Mouse (Mus musculus) stomach, embryonic 16.5 days (tissue): ENCODE results near the gene Gas8. TPM values are rescaled to one million over a fixed set of nuclear protein-coding genes. Genes with fewer than 3 reads are reported as not detected.
A peak's percentile ranks its signal among the peaks of the same experiment; 100 is the strongest.
"Not testable (repeated sequence)": the region's sequence is repeated elsewhere in the genome, so short reads cannot be mapped to it uniquely, and the experiment has no call there.

ENCODE experiments used
- ATAC-seq: fragments of 200-750 bp; cut with Nextera tagmentation; 2 replicates; pipeline ENCODE4 v1.8.0; 2017; ENCODE audit warnings: moderate number of reproducible peaks, moderate TSS enrichment; ENCODE audit not compliant: insufficient read depth, low FRiP score
- H3K27ac ChIP-seq: fragments of 300-500 bp; sonication (generic); 2 replicates; pipeline ENCODE4 v1.5.1; 2014; ENCODE audit warnings: low read length
- H3K27me3 ChIP-seq: fragments of 300-500 bp; sonication (generic); 2 replicates; pipeline ENCODE4 v1.6.1; 2014; ENCODE audit warnings: low read length, control low read depth, mixed read lengths; ENCODE audit not compliant: control insufficient read depth, insufficient read depth
- H3K36me3 ChIP-seq: fragments of 300-500 bp; sonication (generic); 2 replicates; pipeline ENCODE4 v1.6.1; 2014; ENCODE audit warnings: low read length; ENCODE audit not compliant: control insufficient read depth, insufficient read depth
- H3K4me1 ChIP-seq: fragments of 300-500 bp; sonication (generic); 2 replicates; pipeline ENCODE4 v1.6.1; 2014; ENCODE audit warnings: low read length, control low read depth, mixed read lengths; ENCODE audit not compliant: control insufficient read depth, insufficient read depth
- H3K4me2 ChIP-seq: fragments of 300-500 bp; sonication (generic); 2 replicates; pipeline ENCODE4 v1.6.1; 2014; ENCODE audit warnings: low read depth, low read length, mixed read lengths
- H3K4me3 ChIP-seq: fragments of 300-500 bp; sonication (generic); replicated peaks from 2 replicates; pipeline ENCODE4 v1.5.1; 2014; ENCODE audit warnings: mild to moderate bottlenecking, low read length
- H3K9ac ChIP-seq: fragments of 300-500 bp; sonication (generic); 2 replicates; pipeline ENCODE4 v1.6.1; 2014; ENCODE audit warnings: low read length
- H3K9me3 ChIP-seq: fragments of 300-500 bp; sonication (generic); replicated peaks from 2 replicates; pipeline ENCODE4 v1.6.1; 2016; ENCODE audit warnings: low read length, control low read depth; ENCODE audit not compliant: control insufficient read depth
- WGBS: fragments of 180-500 bp; shearing (Covaris S2); extraction: QIAGEN DNeasy Blood & Tissue Kit; methylation state at CpG from one replicate; pipeline ENCODE4 v1.1.7; 2014; 5-methylcytosine and 5-hydroxymethylcytosine counted together
- polyA plus RNA-seq: library from polyadenylated mRNA; unstranded; fragments of >200 nt; fragmentation: Nextera tagmentation; extraction: Ambion mirVana; gene quantifications from 2 replicates; pipeline ENCODE4 v1.2.1, GENCODE M21; 2015

Gene Gas8
- polyA plus RNA-seq, 1 experiment from 2014 or later, result 24.7 TPM

- Histone ChIP-seq H3K27me3 (no peaks in the 10 kb centered on the region), H3K9me3 (no peaks in the 10 kb centered on the region), H3K4me1 (no peaks in the 10 kb centered on the region), H3K4me2 (no peak overlapping the region), H3K36me3 (peaks cover 20% of the 10 kb centered on the region), H3K9ac (no peak overlapping the region), H3K27ac (no peak overlapping the region), H3K4me3 (no peak overlapping the region)
- WGBS, result 89% methylated on average over 5 of the region's 5 CpGs
- ATAC-seq, result no peak
Observed at GRCm38 (mm10) chr8:123507153-123507552, 11.5 kb upstream of the Gas8 start.

DNA sequence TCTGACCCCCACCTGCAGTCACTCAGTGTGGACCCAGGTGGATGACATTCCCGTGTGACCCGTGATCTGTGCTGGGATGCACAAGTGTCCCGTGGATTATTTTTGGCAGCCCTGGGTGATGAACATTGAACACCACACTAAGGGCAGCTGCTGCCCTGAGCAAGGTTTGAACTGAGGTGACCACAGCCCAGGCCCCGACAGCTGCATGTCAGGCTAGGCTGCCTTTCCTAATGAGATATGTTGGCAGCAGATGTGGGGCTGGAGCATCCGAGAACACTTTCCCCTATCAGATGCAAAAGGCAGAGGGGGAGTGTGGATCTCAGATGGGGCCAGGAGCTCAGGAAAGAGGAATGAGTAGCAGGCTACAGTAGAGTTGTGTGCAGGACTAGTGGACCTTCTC is 7.8 kb upstream of the Gas8 start:
- Histone ChIP-seq H3K27ac (no peak overlapping the region), H3K27me3 (peaks cover 30% of the 10 kb centered on the region), H3K4me3 (no peak overlapping the region), H3K9me3 (no peaks in the 10 kb centered on the region), H3K4me1 (0 out of 2 replicates have a peak, but pooled peaks cover 6% of the 10 kb centered on the region), H3K4me2 (no peak overlapping the region), H3K36me3 (no peaks in the 10 kb centered on the region), H3K9ac (no peak overlapping the region)
- 69% methylated on average over 5 of the region's 5 CpGs for WGBS
- ATAC-seq, result no peak

- Histone ChIP-seq H3K36me3 (no peaks in the 10 kb centered on the region), H3K27ac (no peak overlapping the region), H3K9ac (peak overlapping the region; percentile 75), H3K4me1 (peaks cover 10% of the 10 kb centered on the region), H3K4me3 (peak overlapping the region; percentile 67), H3K4me2 (peak overlapping the region; percentile 100), H3K9me3 (no peaks in the 10 kb centered on the region), H3K27me3 (peaks cover 39% of the 10 kb centered on the region)
- ATAC-seq, result no peak
- 3% methylated on average over 9 of the region's 9 CpGs for WGBS
Observed at GRCm38 (mm10) chr8:123514136-123514535, 4.5 kb upstream of the Gas8 start.

DNA sequence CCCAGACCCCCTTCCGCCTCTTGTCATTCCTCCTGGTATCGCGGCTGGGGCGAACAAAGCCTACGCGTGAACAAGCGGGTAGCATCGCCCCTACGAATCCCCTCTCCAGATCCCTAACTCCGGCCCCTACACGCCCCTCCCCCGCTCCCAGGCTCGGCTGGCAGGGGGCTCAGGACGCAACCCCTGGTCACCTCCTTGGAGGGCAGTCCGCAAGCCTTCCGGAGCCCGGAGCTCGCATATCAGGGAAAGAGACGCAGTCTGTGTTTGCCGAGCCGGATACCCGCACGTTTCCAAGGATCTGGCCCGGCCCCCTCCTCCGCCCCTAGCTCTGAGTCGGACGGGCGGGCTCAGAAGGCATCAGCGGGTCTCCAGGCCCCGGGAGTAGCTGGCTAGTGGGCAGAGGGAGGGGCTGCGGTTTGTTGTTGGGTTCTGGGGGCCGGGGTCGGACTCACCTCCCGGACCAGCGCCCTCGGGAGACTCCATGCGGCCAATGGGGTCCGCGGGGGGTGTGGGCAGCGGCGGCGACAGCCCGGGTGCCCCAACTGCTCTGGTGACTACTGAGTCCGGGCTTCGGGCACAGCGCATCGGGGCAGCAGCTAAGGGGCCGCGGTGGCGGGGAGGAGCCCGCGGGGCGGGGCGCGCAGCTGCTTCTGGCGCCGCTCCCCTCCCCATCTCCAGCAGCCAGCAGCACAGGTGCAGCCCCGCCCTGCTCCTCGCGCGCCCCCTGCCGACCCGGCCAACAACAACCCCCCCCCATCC is 3.7 kb upstream of the Gas8 start, which contains the start of gene Dbndd1:
Gene Dbndd1, minus strand, starts transcription at position 683 of the 759 bp plus-strand sequence.
- Histone ChIP-seq H3K9me3 (no peaks in the 10 kb centered on the region), H3K36me3 (no peaks in the 10 kb centered on the region), H3K4me2 (peak within 1 kb of the TSS; percentile 100), H3K4me1 (peaks cover 16% of the 10 kb centered on the region), H3K4me3 (peak within 1 kb of the TSS; percentile 67), H3K9ac (peak within 1 kb of the TSS; percentile 75), H3K27me3 (peaks cover 39% of the 10 kb centered on the region), H3K27ac (no peak within 1 kb of the TSS)
- ATAC-seq, result peak; percentile 28; the same call in 1 of the 2 replicates
- WGBS, result 2% methylated on average over 55 of the region's 63 CpGs

GRCm38 (mm10) chr8:123515540-123515897 is 3.1 kb upstream of the Gas8 start:
- Histone ChIP-seq H3K27ac (no peak overlapping the region), H3K4me3 (peak overlapping the region; percentile 67), H3K4me2 (peak overlapping the region; percentile 100), H3K27me3 (peaks cover 39% of the 10 kb centered on the region), H3K9ac (no peak overlapping the region), H3K4me1 (peaks cover 16% of the 10 kb centered on the region), H3K9me3 (no peaks in the 10 kb centered on the region), H3K36me3 (no peaks in the 10 kb centered on the region)
- under 1% methylated on average over 11 of the region's 11 CpGs for WGBS
- no peak for ATAC-seq

- no peaks in the 10 kb centered on the region for H3K36me3 ChIP-seq
- H3K27ac ChIP-seq, result no peak overlapping the region
- 43% methylated on average over 2 of the region's 2 CpGs for WGBS
- peaks cover 39% of the 10 kb centered on the region for H3K27me3 ChIP-seq
- no peak overlapping the region for H3K4me3 ChIP-seq
- no peak for ATAC-seq
- H3K9ac ChIP-seq, result no peak overlapping the region
- H3K9me3 ChIP-seq, result no peaks in the 10 kb centered on the region
- H3K4me2 ChIP-seq, result no peak overlapping the region
- H3K4me1 ChIP-seq, result peaks cover 16% of the 10 kb centered on the region
Observed at GRCm38 (mm10) chr8:123516596-123516995, 2.0 kb upstream of the Gas8 start.

DNA sequence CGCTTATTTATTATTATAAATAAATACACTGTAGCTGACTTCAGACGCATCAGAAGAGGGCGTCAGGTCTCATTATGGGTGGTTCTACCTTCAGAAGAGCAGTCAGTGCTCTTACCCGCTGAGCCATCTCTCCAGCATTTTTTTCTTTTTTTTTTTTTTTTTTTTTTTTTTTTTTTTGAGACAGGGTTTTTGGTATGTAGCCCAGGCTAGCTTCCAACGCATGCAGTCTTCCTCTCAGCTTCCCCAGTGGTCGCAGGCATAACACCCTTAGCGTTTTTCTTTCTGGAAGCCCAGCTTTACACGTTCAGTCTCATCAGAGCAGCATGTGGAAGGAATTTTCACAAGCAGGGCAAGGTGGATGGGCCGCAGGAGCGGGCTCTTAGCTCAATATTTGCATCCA is 462 bp upstream of the Gas8 start:
- H3K4me3 ChIP-seq, result peak overlapping the region; percentile 82
- peak overlapping the region; percentile 32; the same call in 1 of the 2 replicates for H3K9ac ChIP-seq
- no peaks in the 10 kb centered on the region for H3K36me3 ChIP-seq
- ATAC-seq, result no peak
- WGBS, result 27% methylated on average over 10 of the region's 10 CpGs
- no peak overlapping the region for H3K27ac ChIP-seq
- H3K4me2 ChIP-seq, result peak overlapping the region; percentile 93
- H3K27me3 ChIP-seq, result peaks cover 31% of the 10 kb centered on the region
- H3K9me3 ChIP-seq, result no peaks in the 10 kb centered on the region
- H3K4me1 ChIP-seq, result peaks cover 16% of the 10 kb centered on the region

DNA sequence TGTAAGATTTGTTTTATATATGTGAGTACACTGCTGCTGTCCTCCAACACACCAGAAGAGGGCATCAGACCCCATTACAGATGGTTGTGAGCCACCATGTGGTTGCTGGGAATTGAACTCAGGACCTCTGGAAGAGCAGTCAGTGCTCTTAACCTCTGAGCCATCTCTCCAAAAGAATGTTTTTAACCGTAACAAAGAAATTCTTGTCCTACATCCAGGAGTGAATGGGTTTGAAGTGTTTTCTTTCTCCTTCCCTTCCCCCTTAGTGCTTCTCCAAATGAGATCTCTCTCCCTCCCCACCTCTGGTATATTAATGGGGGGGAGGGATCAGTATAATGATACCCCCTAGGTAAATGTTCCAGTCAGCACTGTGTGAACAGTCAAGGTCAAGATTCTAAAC is 1.4 kb downstream of the Gas8 start:
- WGBS, result 92% methylated on average over 1 of the region's 1 CpGs
- H3K27ac ChIP-seq, H3K9me3 ChIP-seq, ATAC-seq, H3K9ac ChIP-seq, H3K4me2 ChIP-seq, H3K36me3 ChIP-seq, H3K4me3 ChIP-seq: not testable (repeated sequence)
- peaks cover 11% of the 10 kb centered on the region for H3K4me1 ChIP-seq
- peaks cover 15% of the 10 kb centered on the region for H3K27me3 ChIP-seq

DNA sequence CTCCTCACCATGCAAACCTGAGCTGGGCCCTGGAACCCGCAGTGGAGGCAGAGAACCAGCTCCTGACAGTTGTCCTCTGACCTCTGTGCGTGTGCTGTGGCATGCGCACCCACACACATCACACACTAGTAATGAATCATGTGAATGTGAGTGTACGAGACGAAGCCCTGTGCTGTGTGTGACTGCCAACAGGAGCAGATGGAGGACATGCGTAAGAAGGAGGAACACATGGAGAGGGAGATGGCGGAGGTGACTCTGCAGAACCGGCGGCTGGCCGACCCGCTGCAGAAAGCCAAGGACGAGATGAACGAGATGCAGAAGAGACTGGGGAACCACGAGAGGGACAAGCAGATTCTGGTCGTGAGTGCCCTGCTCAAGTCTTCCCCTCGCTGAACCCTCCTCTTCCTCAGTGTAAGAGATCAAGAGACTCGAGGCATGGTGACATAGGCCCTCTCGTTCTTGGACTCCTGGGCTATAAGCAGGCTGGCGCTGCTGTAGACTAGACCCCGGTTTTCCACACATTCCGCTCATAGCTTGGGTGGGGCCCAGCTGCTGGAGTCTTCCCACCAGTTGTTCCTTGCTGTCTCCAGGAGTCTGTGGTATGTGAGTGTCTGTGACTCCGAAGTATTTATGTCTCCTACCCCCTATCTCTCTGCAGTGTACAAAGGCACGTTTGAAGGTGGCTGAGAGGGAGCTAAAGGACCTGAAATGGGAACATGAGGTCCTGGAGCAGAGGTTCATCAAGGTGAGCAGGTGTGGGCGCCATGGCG is 9.3 kb downstream of the Gas8 start:
- Histone ChIP-seq H3K4me2 (no peak overlapping the region), H3K27ac (no peak overlapping the region), H3K4me1 (no peaks in the 10 kb centered on the region), H3K4me3 (no peak overlapping the region), H3K27me3 (no peaks in the 10 kb centered on the region), H3K9ac (no peak overlapping the region), H3K36me3 (peaks cover 44% of the 10 kb centered on the region; the same call in 1 of the 2 replicates), H3K9me3 (no peaks in the 10 kb centered on the region)
- no peak for ATAC-seq
- WGBS, result 87% methylated on average over 25 of the region's 25 CpGs
